Mouse (Mus musculus) cortical plate, adult 2 months (tissue): Measurements from ENCODE around the gene Myo16. TPM values are rescaled to one million over a fixed set of nuclear protein-coding genes. Genes with fewer than 3 reads are reported as not detected.

ENCODE experiments used
- H3K27ac ChIP-seq: fragments of 200-500 bp; 2 replicates; pipeline ENCODE4 v1.5.1; 2012; ENCODE audit warnings: low read length, control low read depth, inconsistent platforms; ENCODE audit not compliant: insufficient read depth
- H3K4me1 ChIP-seq: fragments of 200-500 bp; 2 replicates; pipeline ENCODE4 v1.6.1; 2011; ENCODE audit warnings: low read length; ENCODE audit not compliant: control insufficient read depth, insufficient read depth
- H3K4me3 ChIP-seq: fragments of 200-500 bp; 2 replicates; pipeline ENCODE4 v1.5.1; 2011; ENCODE audit warnings: mild to moderate bottlenecking, low read length, control low read depth; ENCODE audit not compliant: insufficient read depth
- CTCF ChIP-seq: fragments of 200-500 bp; IDR thresholded peaks from 2 replicates; pipeline ENCODE4 v1.5.1; 2011; ENCODE audit warnings: mild to moderate bottlenecking, control low read depth, low read length; ENCODE audit not compliant: insufficient read depth; ENCODE audit errors: extremely low read depth
- POLR2A ChIP-seq: fragments of 200-500 bp; IDR thresholded peaks from 2 replicates; pipeline ENCODE4 v1.6.1; 2011; ENCODE audit warnings: mild to moderate bottlenecking, low read length, control low read depth; ENCODE audit not compliant: insufficient read depth; ENCODE audit errors: extremely low read depth
- polyA plus RNA-seq: library from polyadenylated mRNA; depleted of rRNA; stranded (reverse); fragments of >200 nt; gene quantifications from 2 replicates; pipeline ENCODE4 v1.2.3, GENCODE M21; 2012

Myo16 gene
- polyA plus RNA-seq, 1 experiment: 11.3 TPM

- Histone ChIP-seq H3K27ac (no peak overlapping the region), H3K4me3 (no peak overlapping the region), H3K4me1 (peaks cover 2% of the 10 kb centered on the region; the same call in 1 of the 2 replicates)
- TF ChIP-seq CTCF (no peak), POLR2A (no peak)
Measured at GRCm38 (mm10) chr8:10611636-10612035, 457.9 kb downstream of the Myo16 start.

- H3K4me1 ChIP-seq: no peaks in the 10 kb centered on the region
- TF ChIP-seq POLR2A: no peak
- 0 out of 2 replicates have a peak, but pooled peaks have one; percentile 19 for TF ChIP-seq CTCF
- H3K4me3 ChIP-seq: no peak overlapping the region
- no peak overlapping the region for H3K27ac ChIP-seq
Measured at GRCm38 (mm10) chr8:10613371-10613770, 459.7 kb downstream of the Myo16 start.

- Histone ChIP-seq H3K27ac (no peak overlapping the region), H3K4me3 (no peak overlapping the region), H3K4me1 (no peaks in the 10 kb centered on the region)
- TF ChIP-seq POLR2A (no peak), CTCF (no peak)
Measured at GRCm38 (mm10) chr8:10619689-10620088, 466.0 kb downstream of the Myo16 start.

GRCm38 (mm10) chr8:10625262-10625661 is 471.6 kb downstream of the Myo16 start:
- Histone ChIP-seq H3K4me1 (no peaks in the 10 kb centered on the region), H3K4me3 (no peak overlapping the region), H3K27ac (no peak overlapping the region)
- TF ChIP-seq POLR2A: no peak
- TF ChIP-seq CTCF: no peak

- Histone ChIP-seq H3K4me1 (no peaks in the 10 kb centered on the region), H3K27ac (no peak overlapping the region)
- TF ChIP-seq CTCF (no peak), POLR2A (no peak)
Measured at GRCm38 (mm10) chr8:10628725-10629124, 475.0 kb downstream of the Myo16 start.

GRCm38 (mm10) chr8:10629862-10630261 is 476.2 kb downstream of the Myo16 start:
- H3K27ac ChIP-seq: no peak overlapping the region
- TF ChIP-seq POLR2A (no peak), CTCF (no peak)
- H3K4me1 ChIP-seq: no peaks in the 10 kb centered on the region
- no peak overlapping the region for H3K4me3 ChIP-seq

More at GRCm38 (mm10) chr8:10628725-10629124, 475.0 kb downstream of the Myo16 start:
- H3K4me3 ChIP-seq: no peak overlapping the region

- TF ChIP-seq CTCF (no peak), POLR2A (no peak)
- Histone ChIP-seq H3K4me1 (no peaks in the 10 kb centered on the region), H3K4me3 (no peak overlapping the region), H3K27ac (no peak overlapping the region)
Measured at GRCm38 (mm10) chr8:10631006-10631405, 477.3 kb downstream of the Myo16 start.

- no peak overlapping the region for H3K4me3 ChIP-seq
- H3K4me1 ChIP-seq: no peaks in the 10 kb centered on the region
- TF ChIP-seq CTCF (no peak), POLR2A (no peak)
- no peak overlapping the region for H3K27ac ChIP-seq
Measured at GRCm38 (mm10) chr8:10632603-10633002, 478.9 kb downstream of the Myo16 start.

GRCm38 (mm10) chr8:10633360-10634140 is 479.8 kb downstream of the Myo16 start:
- H3K27ac ChIP-seq: no peak overlapping the region
- TF ChIP-seq CTCF (no peak), POLR2A (no peak)
- H3K4me1 ChIP-seq: no peaks in the 10 kb centered on the region
- H3K4me3 ChIP-seq: no peak overlapping the region

GRCm38 (mm10) chr8:10634421-10634820 is 480.7 kb downstream of the Myo16 start:
- no peaks in the 10 kb centered on the region for H3K4me1 ChIP-seq
- TF ChIP-seq POLR2A (no peak), CTCF (no peak)
- H3K4me3 ChIP-seq: no peak overlapping the region
- no peak overlapping the region for H3K27ac ChIP-seq

- Histone ChIP-seq H3K4me1 (no peaks in the 10 kb centered on the region), H3K27ac (no peak overlapping the region), H3K4me3 (no peak overlapping the region)
- no peak for TF ChIP-seq POLR2A
- no peak for TF ChIP-seq CTCF
Measured at GRCm38 (mm10) chr8:10638871-10639270, 485.2 kb downstream of the Myo16 start.
